Mouse (Mus musculus): ENCODE measurements around the gene Gm49320.

DNA sequence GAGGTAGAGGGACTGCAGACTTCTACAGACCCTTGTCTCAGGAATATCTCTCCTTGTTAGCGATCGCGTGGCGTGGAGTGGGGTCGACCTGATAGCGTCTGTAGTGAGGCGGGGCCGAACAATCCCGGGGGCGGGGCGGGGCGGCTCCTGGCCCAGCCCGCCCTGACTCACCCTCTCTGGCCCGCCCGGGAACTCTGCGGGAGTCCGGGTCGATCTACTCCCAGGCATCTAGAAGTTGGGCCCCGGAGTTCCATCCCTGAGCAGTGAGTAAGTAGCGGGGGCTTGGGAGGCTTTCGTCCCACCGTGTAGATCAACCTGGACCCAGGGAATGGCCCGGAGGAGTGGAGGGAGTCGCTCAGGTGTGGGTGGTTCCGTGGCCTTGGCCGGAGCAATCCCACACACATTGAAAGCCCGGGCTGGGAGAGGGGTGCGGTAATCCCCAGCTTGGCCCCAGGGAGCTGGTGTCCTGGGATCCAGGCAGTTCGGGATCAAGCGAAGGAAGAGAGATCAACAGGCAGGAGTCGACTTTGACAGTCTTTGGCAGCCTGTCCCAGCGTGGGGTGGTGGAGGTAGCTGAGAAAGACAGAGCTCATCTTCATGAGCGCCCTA, 11.8 kb upstream of the Gm49320 start, which contains the start of gene Lrrc8e:
- no peak for TF ChIP-seq CTCF (IDR thresholded peaks at IDR 0.05; ENCODE audit: insufficient read depth, low read depth, low read length)
- no peak for TF ChIP-seq POLR2A (IDR thresholded peaks at IDR 0.05; ENCODE audit: insufficient read depth, low read depth, low read length)

All from olfactory bulb, adult 2 months (tissue).